Mouse (Mus musculus) testis, postnatal 10 days (tissue): Measurements from ENCODE around the gene Pitpna.

ENCODE experiments used
- DNase-seq: peaks from one replicate; pipeline ENCODE4 v3.0.0; 2021; ENCODE audit warnings: low spot score

Pitpna gene

DNA sequence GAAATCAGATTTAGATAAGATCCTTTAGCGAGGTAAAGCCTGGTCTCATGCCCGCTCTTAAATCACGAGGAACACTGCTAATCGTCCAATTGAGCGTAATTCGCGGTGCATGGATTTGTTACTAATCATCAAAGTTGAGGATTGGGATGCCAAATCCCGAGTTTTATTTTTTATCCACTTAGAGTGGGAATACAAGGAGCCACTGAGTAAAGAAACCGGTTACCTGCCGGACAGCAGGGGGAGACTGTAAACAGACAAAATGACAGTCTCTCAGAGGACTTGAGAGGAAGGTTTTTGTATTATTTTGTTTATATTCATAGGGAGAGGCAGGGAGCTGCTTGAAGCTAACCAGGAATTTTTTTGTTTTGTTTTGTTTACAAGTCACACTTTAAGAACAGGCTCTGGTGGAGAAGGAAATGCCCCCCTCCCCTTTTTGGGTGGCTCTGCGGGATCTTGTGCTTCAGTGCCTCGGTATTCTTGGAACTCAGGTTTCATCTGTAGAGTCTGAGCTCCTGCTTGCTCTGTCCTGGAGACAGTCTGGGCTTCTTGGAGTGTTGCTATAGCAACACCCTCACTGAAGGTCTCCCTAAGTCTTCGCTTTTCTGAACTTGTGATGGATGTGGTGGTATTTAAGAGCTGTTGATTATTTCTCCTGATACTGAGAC is 43.8 kb downstream of the Pitpna start:
- peak; percentile 43 for DNase-seq

DNA sequence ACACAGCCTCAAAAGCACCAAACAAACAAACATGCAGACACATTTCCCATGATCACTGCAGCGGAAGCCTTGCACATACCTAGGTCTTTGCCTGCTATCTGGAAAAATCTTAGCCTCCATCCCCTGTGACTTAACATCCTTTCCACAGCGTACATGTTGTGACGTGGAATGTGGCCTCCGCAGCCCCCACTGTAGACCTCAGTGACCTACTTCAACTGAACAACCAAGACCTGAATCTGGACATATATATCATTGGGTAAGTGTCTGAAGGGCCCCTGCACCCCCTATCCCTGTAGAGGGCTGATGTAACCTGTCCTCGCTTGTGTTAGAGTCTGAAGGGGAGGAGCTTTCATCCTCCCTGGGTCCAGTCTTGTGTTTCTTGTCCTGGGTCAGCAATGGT is 45.0 kb downstream of the Pitpna start:
- no peak for DNase-seq

DNA sequence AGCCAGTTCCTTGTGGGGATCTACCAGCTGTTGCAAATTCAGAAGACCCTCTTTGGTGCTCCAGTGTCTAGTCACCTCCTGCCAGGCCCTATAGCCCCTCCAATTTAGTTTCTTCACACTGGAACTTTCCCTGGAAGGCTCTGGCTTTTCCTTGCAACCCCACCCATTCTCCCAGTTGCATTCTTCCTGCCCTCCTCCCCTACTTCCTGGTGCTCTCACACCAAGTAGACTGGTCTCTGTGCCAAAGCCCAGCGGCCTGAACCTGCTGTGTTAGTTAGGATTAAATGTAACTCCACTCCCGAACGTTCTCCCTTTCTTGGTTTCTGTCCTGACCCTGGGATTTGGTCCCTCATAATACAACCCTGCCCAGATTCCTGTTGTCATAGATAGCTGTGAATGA is 46.9 kb downstream of the Pitpna start:
- no peak for DNase-seq

DNA sequence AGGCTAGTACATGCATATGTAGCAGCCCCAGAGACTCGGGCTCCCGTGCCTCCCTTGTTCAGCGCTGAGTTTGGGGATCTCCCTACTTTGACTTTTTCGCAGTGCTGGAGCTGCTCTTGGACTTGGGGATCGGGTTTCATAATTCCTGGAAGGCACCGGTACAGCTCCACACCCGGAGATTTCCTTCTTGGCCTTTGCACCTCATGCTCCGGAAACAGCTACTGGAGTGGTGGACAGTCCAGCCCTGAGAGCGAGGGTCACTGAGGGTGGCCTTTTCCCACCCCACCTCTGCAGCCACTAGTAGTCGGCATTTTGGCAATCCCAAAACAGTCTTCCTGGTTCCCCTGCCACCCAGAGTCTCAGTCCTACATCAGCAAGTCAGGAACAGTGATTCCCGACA is 47.4 kb downstream of the Pitpna start:
- no peak for DNase-seq

DNA sequence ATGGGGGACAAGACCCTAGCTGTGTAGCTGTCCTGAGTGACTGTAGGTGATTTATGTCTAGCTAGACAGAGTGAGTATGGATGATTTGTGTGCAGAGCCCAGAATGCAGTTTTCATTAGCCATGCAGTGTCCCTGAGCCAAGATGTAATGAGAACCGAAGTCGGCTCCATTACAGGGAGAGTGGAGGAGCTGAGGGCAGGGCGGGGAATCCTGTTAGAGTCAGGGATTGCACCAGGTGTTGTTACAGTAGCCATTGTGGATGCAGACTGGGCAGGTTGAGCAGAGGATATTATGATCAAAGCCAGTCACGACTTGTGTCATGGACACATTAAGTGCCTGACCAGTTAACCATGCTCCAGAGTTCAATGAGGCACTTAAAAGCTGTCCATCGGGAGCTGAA is 55.4 kb downstream of the Pitpna start:
- no peak for DNase-seq

DNA sequence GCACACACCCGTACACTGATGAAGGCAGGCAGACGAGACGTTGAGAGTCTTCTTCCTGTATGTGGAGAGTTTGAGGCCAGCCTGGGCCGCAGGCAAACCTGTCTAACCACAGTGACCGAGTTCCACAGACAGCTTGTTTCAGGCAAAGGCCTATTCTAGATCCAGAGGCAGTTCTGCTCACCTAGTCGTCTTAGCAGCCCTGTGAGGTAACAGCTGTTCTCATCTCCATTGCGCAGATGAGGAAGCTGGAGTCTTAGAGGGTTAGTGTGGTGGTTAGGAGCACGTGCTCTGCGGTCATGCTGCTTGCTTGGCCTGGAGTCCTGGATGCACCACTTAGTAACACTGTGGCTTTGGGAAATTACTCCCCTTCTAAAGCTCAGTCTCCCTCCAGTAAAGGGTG is 56.8 kb downstream of the Pitpna start:
- no peak for DNase-seq

DNA sequence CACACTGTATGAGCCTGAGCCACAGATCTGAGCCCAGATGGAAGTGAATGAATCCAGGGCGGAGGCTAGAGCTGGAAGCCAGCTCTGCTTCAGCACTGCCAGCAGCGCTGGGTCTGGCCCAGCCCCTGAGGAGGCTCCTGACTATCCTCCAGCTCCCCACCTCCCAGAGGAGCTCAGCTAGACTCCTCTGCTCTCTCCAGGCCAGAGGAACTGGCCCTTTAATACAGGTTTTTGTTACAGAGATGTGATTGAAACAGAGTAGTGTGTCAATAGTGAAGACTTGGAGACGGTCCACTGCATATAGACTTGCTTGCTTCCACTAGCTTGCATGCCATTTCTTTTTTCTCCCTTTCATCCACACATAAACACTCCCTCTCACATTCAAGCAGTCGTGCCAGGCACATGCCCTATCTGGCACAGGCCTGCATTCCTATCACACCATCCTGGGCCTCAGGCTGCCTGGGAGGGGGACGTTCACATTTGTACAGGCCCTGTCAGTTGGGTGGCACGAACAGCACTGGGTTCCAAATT is 59.8 kb downstream of the Pitpna start:
- DNase-seq = no peak

DNA sequence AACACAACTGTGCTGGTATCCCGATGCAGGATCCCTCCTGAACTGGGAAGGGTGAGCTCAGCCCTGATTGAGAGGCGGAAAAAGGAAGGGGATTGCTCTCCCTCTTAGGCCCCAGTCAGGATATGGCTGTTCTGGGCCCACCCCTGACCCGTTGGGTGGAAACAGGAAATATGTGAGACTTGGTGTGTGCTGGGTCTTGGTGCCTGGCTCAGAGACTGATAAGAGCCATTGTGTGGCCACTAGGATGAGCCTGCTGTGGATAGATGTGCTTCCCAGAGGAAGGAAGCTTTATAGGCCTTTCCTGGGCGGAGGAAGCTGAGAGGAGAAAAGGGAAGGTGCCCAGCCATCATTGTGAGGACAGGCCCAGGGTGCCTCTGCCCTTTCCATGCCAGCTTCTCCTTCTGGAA is 61.3 kb downstream of the Pitpna start:
- no peak for DNase-seq

DNA sequence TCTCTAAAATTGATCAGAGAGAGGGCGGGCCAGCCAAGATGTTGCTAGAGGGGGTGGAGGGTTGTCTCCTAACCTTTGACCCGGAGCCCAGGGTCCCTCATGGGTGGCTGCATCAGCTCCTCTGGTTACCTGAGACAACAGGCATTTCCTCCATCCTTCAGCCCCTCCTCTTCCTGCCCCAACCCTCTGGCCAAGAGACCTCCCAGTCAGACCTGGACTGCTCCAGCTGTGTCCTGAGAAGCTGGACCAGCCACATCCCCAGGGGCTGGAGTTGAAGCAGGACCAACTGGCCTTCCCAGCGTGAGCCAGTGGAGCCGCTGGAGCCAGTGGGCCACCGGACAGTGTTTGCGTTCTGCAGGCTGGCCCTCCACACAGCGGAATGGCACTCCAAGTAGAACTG is 62.4 kb downstream of the Pitpna start, which contains the start of gene Myo1c:
Gene Myo1c, plus strand, starts transcription at position 194 of the 400 bp plus-strand sequence.
- no peak for DNase-seq

DNA sequence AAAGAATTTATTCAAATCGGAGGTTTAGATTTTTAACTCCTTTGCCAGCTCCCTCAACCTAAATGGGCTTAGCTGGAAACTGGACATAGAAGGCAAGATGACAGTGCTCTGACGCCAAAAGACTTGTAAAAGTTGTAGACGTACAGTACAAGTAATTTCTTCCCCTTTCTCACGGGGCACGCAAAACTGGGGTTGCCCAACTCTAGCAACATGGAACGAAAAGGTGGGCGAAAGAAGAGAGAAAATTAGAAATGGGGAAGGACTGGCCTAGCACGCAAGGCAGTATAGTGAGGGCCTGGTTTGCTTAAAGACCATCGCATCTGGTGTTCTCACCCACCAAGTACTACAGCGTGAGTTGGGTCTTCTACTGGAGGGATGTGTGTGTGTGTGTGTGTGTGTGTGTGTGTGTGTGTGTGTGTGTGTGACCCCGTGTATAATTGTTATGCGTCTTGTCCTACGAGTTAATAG is 63.1 kb downstream of the Pitpna start:
- no peak for DNase-seq

DNA sequence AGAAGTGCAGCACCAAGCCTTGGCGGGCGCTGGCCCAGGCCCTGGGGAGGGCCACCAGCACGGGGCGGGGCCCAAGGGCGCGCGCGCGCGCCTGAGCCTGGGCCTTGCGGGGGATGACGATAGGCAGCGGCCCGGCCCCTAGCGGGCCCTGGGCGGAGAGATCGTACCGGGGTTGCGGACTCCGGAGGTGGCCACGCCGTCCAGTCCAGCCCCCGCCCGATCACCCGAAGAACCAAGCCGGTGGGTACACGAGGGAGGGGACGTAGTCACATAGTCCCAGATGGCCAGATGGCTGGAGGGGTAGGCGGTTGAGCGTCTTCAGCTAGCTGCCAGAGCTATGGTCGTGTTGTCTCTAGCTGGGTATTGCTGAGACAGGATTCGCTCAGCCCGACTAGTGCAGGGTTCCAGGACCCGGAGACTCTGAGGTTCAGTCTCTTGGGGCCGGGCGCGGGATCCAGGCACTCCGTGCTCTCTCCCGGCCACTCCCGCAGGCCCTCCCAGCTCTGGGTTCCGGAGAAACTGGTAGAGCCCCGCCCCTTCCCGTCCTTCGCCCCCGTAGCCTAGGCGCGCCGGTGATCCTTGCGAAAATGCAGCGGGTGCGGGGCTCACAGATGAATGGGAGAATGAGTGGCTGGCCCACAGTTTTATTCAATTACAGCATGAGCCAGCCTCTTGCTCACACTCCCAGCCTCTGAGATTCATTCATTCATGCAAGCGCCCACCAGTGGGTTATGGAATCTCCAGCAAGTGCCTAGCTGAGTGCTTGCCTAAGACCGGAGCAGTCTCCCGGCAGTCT is 63.7 kb downstream of the Pitpna start:
- DNase-seq = peak; percentile 84

DNA sequence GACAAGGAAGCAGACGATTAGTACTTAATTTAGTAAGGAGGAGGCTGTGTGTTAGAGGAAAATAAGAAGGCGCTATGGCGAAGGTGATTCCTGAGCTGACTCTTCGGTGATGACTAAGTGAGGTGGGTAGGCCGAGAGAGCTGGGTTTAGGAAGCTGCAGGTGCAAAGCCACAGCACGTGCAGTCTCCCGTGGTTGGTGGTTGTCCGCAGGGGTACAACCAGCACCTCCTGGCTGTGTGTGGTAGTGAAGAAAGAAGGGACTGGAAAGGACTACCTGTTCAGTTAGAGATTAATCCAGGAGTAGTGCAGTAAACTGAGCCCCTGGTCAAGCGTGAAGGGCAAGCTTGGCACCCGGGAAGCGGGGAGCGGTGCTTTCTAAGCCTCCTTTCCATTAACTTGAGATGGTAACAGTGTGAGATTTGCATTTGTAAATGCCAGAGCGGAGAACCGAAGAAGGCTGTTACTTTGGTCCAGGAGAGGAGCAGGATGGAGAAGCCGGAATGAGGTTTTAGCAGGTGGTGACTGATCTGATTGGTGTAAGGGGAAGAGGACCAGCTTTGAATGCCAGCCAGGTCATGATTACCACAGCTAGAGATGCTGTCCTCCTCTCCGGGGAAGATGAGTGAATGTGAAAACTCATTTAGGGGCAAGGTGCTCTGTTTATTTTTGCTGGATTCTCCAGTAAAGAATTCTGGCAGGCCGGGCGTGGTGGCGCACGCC is 64.5 kb downstream of the Pitpna start:
- DNase-seq = no peak

DNA sequence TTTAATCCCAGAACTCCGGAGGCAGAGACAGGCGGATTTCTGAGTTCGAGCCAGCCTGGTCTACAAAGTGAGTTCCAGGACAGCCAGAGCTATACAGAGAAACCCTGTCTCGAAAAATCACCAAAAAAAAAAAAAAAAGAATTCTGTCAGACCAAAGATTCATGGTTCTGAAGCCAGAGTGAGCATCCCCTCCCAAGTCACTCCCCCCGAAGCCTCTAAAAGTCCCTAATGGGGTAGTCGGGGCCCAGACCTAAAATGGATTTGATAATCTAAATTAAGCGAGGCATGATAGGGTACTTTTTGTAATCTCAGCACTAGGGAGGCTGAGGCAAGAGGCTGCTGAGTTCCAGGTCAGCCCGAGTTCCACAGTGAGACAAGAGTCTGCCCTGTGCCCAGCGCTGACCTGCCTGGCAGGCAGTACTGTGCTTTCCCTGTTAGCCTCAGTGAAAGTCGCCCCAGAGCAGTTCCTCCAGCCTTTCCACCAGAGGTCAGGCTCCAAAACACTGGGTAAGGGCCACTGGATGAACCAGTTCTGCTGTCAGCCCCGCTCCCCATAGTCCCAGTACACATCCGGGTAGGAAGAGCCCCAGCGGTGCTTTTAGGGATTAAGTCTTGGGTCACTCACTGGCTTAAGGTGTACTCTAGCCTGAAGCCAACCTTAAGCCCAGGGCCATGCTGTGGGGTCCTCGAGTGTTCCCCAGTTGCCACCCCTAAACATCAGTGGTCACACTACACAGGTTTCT is 65.2 kb downstream of the Pitpna start:
- DNase-seq = no peak

DNA sequence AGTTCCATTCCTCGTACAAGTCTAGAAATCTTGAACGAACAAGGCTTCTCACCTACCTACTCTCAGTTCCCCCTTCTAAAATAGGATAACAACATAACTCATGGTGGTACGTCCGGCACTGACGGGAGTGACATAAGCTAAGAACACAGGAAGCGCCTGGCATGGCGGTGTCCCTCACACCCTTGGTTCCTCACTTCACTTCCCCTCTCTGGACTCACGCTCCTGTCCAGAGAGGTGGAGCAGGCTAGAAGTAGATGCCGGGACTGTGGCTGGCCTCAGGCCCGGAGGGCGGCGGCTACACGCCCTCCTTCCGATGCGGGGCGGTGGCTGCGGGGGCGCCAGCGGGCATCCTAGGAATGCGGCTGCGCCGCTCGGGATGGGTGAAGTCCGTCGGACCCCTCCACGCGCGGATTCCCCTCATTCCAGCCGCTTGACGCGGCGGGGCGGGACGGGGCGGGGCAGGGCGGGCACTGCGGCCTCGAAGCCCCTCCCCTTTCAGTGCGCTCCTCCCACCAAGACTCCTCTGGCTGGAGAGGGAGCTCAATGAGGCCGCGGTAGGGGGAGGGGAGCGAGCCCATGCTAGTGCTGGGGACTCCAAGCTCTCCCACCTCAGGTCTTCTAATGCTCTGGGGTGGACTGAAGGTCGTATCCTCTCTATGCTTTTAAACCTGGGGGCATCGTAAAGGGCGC is 66.0 kb downstream of the Pitpna start:
- DNase-seq = peak; percentile 92

DNA sequence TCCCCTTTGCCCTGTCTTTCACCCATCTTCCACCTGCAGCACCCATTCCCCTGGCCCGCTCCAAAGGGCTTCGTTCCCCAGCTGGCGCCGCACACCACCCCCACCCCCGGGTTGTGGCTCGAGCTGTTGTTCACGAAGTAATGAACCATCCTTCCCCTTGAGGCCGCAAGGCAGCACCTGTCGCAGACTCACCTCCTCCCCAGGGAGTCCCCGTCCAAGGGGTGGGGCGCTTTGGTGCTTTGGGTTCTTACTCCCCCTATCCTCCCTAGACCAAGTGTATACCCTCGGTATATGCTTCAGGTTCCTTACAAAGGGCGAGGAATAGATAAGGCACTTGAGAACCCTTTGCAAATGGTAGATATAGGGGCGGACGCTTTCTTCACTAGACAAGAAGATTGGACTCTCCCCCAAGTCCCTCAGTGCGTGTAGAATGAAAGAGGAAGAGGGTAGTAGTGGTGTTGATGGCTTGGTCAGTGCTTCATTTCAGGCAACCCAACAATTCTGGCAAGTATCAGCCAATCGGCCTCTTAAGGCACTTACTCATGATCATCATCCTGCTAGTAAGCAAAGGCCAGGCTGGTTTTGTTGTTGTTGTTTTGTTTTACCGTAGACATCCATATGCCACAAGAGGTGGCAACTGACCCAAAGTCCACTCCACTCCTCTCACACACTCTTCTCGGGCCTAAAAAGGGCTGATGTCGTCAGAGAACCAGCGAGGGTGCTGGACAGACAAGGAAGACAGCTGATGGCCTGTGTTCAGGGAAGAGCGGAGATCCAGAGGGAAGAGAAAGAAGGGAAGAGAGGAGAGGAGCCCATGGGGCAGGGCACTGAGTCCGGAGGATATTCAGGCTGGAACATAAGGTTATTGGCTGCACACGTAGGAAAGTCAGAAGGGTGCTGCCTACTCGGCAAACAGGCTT is 66.8 kb downstream of the Pitpna start:
- DNase-seq = peak; percentile 64

DNA sequence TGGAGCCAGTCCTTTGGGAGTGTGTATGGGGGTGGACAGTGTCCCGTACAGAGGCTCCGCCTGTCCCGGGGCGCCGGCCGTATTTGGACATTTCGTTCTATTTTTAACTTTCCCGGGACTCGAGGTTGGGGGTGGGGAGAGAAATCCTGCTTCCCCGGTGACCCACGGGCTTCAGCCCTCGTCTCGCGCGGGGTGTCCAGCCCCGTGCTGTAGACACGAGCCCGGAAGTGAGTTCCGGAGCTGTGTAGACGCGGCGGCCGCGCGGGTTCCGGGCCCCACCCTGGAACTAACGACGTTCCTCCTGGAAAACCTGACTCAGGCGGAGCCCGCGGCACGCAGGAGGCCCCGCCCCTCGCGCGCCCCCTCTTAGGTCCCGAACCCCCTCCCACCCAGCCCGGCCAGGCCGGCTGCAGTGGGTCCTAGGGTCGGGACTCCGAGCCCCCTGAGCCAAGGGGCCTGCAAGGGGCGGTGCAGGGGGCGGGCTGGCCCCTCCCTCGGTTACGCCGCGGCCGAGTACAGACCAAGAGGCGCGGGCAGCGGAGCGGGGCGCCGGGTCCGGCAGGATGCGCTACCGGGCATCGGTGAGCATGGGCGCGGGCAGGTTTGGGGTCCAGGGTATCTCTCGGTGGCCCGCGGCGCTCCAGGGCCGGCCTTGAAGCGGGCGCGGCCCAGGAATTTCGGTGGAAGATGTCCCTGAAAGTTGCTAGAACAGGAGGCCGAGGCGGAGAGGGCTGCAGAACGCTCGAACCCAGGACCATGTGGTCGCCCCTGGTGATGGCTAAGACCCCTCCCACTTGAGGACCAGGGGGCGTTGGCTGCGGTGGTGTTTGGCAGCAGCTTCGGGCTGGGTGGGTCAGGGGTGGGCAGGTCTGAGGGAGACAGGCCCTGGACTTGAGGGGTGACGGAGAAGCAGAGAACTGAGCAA is 68.0 kb downstream of the Pitpna start:
- DNase-seq = peak; percentile 82

DNA sequence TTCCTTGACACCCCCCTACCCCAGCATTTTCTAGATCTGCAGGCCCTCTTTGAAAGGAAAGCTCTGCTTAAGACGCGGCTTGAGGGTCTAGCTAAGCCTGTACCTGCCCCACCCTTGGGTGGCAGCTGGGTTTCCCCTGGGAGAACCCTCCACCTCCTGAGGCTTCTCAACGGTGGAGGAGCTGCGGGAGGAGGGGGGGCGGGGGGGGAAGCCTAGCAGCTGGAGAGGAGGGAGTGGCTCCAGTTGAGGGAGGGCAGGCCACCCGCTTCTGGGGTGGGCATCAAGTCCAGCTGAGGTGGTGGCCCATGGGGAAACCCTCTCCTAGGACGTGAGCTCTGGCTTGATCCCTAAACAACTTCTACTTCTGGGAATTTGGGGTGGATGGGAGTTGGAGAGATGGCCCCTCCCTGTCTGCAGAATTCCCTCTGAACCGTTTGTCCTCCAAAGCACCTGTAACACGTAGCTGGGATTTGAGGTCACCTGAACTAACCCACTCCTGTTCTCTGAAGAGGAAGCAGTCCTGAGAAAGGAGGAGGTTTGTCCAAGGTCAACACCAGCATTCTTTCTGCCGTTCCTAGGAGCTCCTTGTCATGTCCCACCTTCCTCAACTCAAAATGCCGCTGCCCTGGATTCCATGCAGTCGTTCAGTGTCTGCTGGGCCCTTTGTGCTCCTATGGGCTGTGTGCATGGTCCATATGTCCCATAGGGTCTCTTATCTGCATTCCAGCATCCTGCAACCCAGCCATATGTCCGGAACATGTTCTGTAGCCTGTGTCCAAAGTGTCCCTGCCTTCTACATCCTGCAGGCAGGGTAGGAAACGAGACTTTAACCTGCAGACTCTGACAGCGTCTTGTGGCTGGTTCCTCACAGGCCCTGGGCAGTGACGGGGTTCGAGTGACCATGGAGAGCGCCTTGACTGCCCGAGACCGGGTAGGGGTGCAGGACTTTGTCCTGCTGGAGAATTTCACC is 69.0 kb downstream of the Pitpna start:
- peak; percentile 43 for DNase-seq

DNA sequence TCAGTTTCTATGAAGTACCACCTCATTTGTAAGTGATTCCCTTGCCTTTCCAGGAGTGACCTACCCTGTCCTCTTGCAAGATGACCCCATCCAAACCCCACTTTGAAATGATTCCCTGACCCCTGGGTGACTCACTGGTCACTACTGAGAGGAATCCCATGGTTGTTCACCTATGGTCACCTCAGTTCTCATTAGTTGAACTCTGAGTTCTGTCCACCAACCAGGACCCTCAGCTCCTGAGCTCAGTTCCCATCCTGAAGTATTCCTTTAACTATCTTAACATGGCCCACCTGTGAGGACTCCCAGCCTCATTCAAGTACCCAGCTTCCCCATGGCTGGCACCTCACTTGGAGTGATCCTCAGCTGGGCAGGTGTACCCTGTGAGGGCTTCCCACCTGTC is 69.9 kb downstream of the Pitpna start:
- no peak for DNase-seq
